Mouse (Mus musculus): ENCODE measurements around the gene Dnhd1. TPM values are rescaled to one million over a fixed set of nuclear protein-coding genes. Genes with fewer than 3 reads are reported as not detected.

Gene Dnhd1
- polyA plus RNA-seq, 1 experiment = 0.56 TPM

GRCm38 (mm10) chr7:105632551-105632972, 18.1 kb upstream of the Dnhd1 start:
- no peak overlapping the region for H3K27ac ChIP-seq (ENCODE audit: insufficient read depth, low read depth, low read length)
- no peak; the same call in 1 of the 2 replicates for TF ChIP-seq POLR2A (IDR thresholded peaks at IDR 0.05; ENCODE audit: low read depth, low read length)
- no peak for TF ChIP-seq CTCF (IDR thresholded peaks at IDR 0.05; ENCODE audit: extremely low read depth, insufficient read length, insufficient replicate concordance, low read depth, low read length)
- H3K36me3 ChIP-seq (ENCODE audit: control insufficient read depth, insufficient read depth, low read length) = peaks cover 6% of the 10 kb centered on the region
- peak overlapping the region; percentile 93 for H3K4me3 ChIP-seq (ENCODE audit: low read depth, low read length)
- H3K4me1 ChIP-seq (ENCODE audit: control insufficient read depth, insufficient read depth, insufficient read length, low read length) = peaks cover 2% of the 10 kb centered on the region; the same call in 1 of the 2 replicates
- H3K27me3 ChIP-seq (ENCODE audit: control insufficient read depth, insufficient read depth, low read length) = no peaks in the 10 kb centered on the region; the same call in 1 of the 2 replicates
- WGBS = 28% methylated on average over 4 of the region's 4 CpGs

- H3K36me3 ChIP-seq (ENCODE audit: control insufficient read depth, insufficient read depth, low read length) = peaks cover 12% of the 10 kb centered on the region
- peak within 1 kb of the TSS; percentile 93 for H3K4me3 ChIP-seq (ENCODE audit: low read depth, low read length)
- WGBS = under 1% methylated on average over 70 of the region's 71 CpGs
These were observed 17.4 kb upstream of the Dnhd1 start, which contains the start of gene Trim3 for GRCm38 (mm10) chr7:105633127-105633800. Gene Trim3 (minus strand): TSS chr7:105633571.

GRCm38 (mm10) chr7:105633801-105634135, 16.9 kb upstream of the Dnhd1 start:
- H3K4me1 ChIP-seq (ENCODE audit: control insufficient read depth, insufficient read depth, insufficient read length, low read length) = no peaks in the 10 kb centered on the region; the same call in 1 of the 2 replicates
- peaks cover 12% of the 10 kb centered on the region for H3K36me3 ChIP-seq (ENCODE audit: control insufficient read depth, insufficient read depth, low read length)
- no peaks in the 10 kb centered on the region; the same call in 1 of the 2 replicates for H3K27me3 ChIP-seq (ENCODE audit: control insufficient read depth, insufficient read depth, low read length)
- peak overlapping the region; percentile 62 for H3K4me3 ChIP-seq (ENCODE audit: low read depth, low read length)
- peak overlapping the region; percentile 10 for H3K27ac ChIP-seq (ENCODE audit: insufficient read depth, low read depth, low read length)
- TF ChIP-seq POLR2A (IDR thresholded peaks at IDR 0.05; ENCODE audit: low read depth, low read length) = no peak; the same call in 1 of the 2 replicates
- TF ChIP-seq CTCF (IDR thresholded peaks at IDR 0.05; ENCODE audit: extremely low read depth, insufficient read length, insufficient replicate concordance, low read depth, low read length) = no peak
- WGBS = 3% methylated on average over 10 of the region's 10 CpGs

More at GRCm38 (mm10) chr7:105633127-105633800, 17.4 kb upstream of the Dnhd1 start, which contains the start of gene Trim3:
- Histone ChIP-seq H3K27me3 (ENCODE audit: control insufficient read depth, insufficient read depth, low read length) (no peaks in the 10 kb centered on the region; the same call in 1 of the 2 replicates), H3K4me1 (ENCODE audit: control insufficient read depth, insufficient read depth, insufficient read length, low read length) (peaks cover 2% of the 10 kb centered on the region; the same call in 1 of the 2 replicates), H3K27ac (ENCODE audit: insufficient read depth, low read depth, low read length) (peak within 1 kb of the TSS; percentile 39)
- TF ChIP-seq POLR2A (IDR thresholded peaks at IDR 0.05; ENCODE audit: low read depth, low read length) (no peak), CTCF (IDR thresholded peaks at IDR 0.05; ENCODE audit: extremely low read depth, insufficient read length, insufficient replicate concordance, low read depth, low read length) (no peak)

- H3K4me3 ChIP-seq (ENCODE audit: low read depth, low read length) = no peak overlapping the region
- TF ChIP-seq POLR2A (IDR thresholded peaks at IDR 0.05; ENCODE audit: low read depth, low read length) (no peak), CTCF (IDR thresholded peaks at IDR 0.05; ENCODE audit: extremely low read depth, insufficient read length, insufficient replicate concordance, low read depth, low read length) (no peak)
- H3K36me3 ChIP-seq (ENCODE audit: control insufficient read depth, insufficient read depth, low read length) = peaks cover 12% of the 10 kb centered on the region
- no peaks in the 10 kb centered on the region for H3K4me1 ChIP-seq (ENCODE audit: control insufficient read depth, insufficient read depth, insufficient read length, low read length)
- H3K27me3 ChIP-seq (ENCODE audit: control insufficient read depth, insufficient read depth, low read length) = no peaks in the 10 kb centered on the region; the same call in 1 of the 2 replicates
- 35% methylated on average over 9 of the region's 9 CpGs for WGBS
- no peak overlapping the region for H3K27ac ChIP-seq (ENCODE audit: insufficient read depth, low read depth, low read length)
These were observed 16.2 kb upstream of the Dnhd1 start for GRCm38 (mm10) chr7:105634272-105634920.

GRCm38 (mm10) chr7:105635726-105636125, 14.9 kb upstream of the Dnhd1 start:
- Histone ChIP-seq H3K36me3 (ENCODE audit: control insufficient read depth, insufficient read depth, low read length) (peaks cover 12% of the 10 kb centered on the region), H3K4me1 (ENCODE audit: control insufficient read depth, insufficient read depth, insufficient read length, low read length) (no peaks in the 10 kb centered on the region; the same call in 1 of the 2 replicates), H3K4me3 (ENCODE audit: low read depth, low read length) (no peak overlapping the region), H3K27ac (ENCODE audit: insufficient read depth, low read depth, low read length) (no peak overlapping the region), H3K27me3 (ENCODE audit: control insufficient read depth, insufficient read depth, low read length) (no peaks in the 10 kb centered on the region; the same call in 1 of the 2 replicates)
- 90% methylated on average over 2 of the region's 2 CpGs for WGBS
- no peak for TF ChIP-seq POLR2A (IDR thresholded peaks at IDR 0.05; ENCODE audit: low read depth, low read length)
- TF ChIP-seq CTCF (IDR thresholded peaks at IDR 0.05; ENCODE audit: extremely low read depth, insufficient read length, insufficient replicate concordance, low read depth, low read length) = no peak

GRCm38 (mm10) chr7:105638776-105639175, 11.9 kb upstream of the Dnhd1 start:
- no peak overlapping the region for H3K4me3 ChIP-seq (ENCODE audit: low read depth, low read length)
- 90% methylated on average over 6 of the region's 6 CpGs for WGBS
- no peak for TF ChIP-seq CTCF (IDR thresholded peaks at IDR 0.05; ENCODE audit: extremely low read depth, insufficient read length, insufficient replicate concordance, low read depth, low read length)
- no peak for TF ChIP-seq POLR2A (IDR thresholded peaks at IDR 0.05; ENCODE audit: low read depth, low read length)
- H3K4me1 ChIP-seq (ENCODE audit: control insufficient read depth, insufficient read depth, insufficient read length, low read length) = peaks cover 9% of the 10 kb centered on the region
- peaks cover 13% of the 10 kb centered on the region for H3K36me3 ChIP-seq (ENCODE audit: control insufficient read depth, insufficient read depth, low read length)
- no peak overlapping the region for H3K27ac ChIP-seq (ENCODE audit: insufficient read depth, low read depth, low read length)
- H3K27me3 ChIP-seq (ENCODE audit: control insufficient read depth, insufficient read depth, low read length) = no peaks in the 10 kb centered on the region

- H3K36me3 ChIP-seq (ENCODE audit: control insufficient read depth, insufficient read depth, low read length) = peaks cover 13% of the 10 kb centered on the region
- H3K27me3 ChIP-seq (ENCODE audit: control insufficient read depth, insufficient read depth, low read length) = no peaks in the 10 kb centered on the region
- no peak overlapping the region for H3K27ac ChIP-seq (ENCODE audit: insufficient read depth, low read depth, low read length)
- TF ChIP-seq POLR2A (IDR thresholded peaks at IDR 0.05; ENCODE audit: low read depth, low read length) (no peak), CTCF (IDR thresholded peaks at IDR 0.05; ENCODE audit: extremely low read depth, insufficient read length, insufficient replicate concordance, low read depth, low read length) (no peak)
- peak overlapping the region; percentile 6; the same call in 1 of the 2 replicates for H3K4me3 ChIP-seq (ENCODE audit: low read depth, low read length)
- WGBS = 54% methylated on average over 9 of the region's 9 CpGs
- H3K4me1 ChIP-seq (ENCODE audit: control insufficient read depth, insufficient read depth, insufficient read length, low read length) = peaks cover 9% of the 10 kb centered on the region
These were observed 11.3 kb upstream of the Dnhd1 start for GRCm38 (mm10) chr7:105639304-105639703.

Data from small intestine, adult 2 months (tissue).